Mouse (Mus musculus): ENCODE measurements around the gene Palm2. TPM values are rescaled to one million over a fixed set of nuclear protein-coding genes. Genes with fewer than 3 reads are reported as not detected.

Palm2 gene
- total RNA-seq, 1 experiment from 2014 or later, result 36.0 TPM

GRCm38 (mm10) chr4:57569711-57570110, 135.7 kb downstream of the Palm2 start:
- peak; percentile 75 for DNase-seq

GRCm38 (mm10) chr4:57570229-57570628, 136.2 kb downstream of the Palm2 start:
- peak; percentile 57 for DNase-seq

GRCm38 (mm10) chr4:57574181-57574580, 140.1 kb downstream of the Palm2 start:
- peak; percentile 54 for DNase-seq

GRCm38 (mm10) chr4:57574646-57575045, 140.6 kb downstream of the Palm2 start:
- DNase-seq, result peak; percentile 81

GRCm38 (mm10) chr4:57575686-57576085, 141.6 kb downstream of the Palm2 start:
- no peak for DNase-seq

- no peak for DNase-seq
Observed at GRCm38 (mm10) chr4:57576095-57576494, 142.0 kb downstream of the Palm2 start.

- no peak for DNase-seq
Observed at GRCm38 (mm10) chr4:57579683-57580082, 145.6 kb downstream of the Palm2 start.

- peak; percentile 51 for DNase-seq
Observed at GRCm38 (mm10) chr4:57585281-57585800, 151.3 kb downstream of the Palm2 start.

GRCm38 (mm10) chr4:57586933-57587658, 153.0 kb downstream of the Palm2 start:
- no peak for DNase-seq

- DNase-seq, result no peak
Observed at GRCm38 (mm10) chr4:57588356-57588755, 154.3 kb downstream of the Palm2 start.

GRCm38 (mm10) chr4:57592751-57593150, 158.7 kb downstream of the Palm2 start:
- no peak for DNase-seq

- peak; percentile 63 for DNase-seq
Observed at GRCm38 (mm10) chr4:57599946-57600345, 165.9 kb downstream of the Palm2 start.

- peak; percentile 80 for DNase-seq
Observed at GRCm38 (mm10) chr4:57600685-57601457, 166.8 kb downstream of the Palm2 start.

- DNase-seq, result no peak
Observed at GRCm38 (mm10) chr4:57601458-57601835, 167.4 kb downstream of the Palm2 start.

- no peak for DNase-seq
Observed at GRCm38 (mm10) chr4:57601903-57602617, 168.0 kb downstream of the Palm2 start.

- DNase-seq, result peak; percentile 64
Observed at GRCm38 (mm10) chr4:57606258-57606657, 172.2 kb downstream of the Palm2 start.

- peak; percentile 94 for DNase-seq
Observed at GRCm38 (mm10) chr4:57607247-57607942, 173.3 kb downstream of the Palm2 start.

- DNase-seq, result no peak
Observed at GRCm38 (mm10) chr4:57611303-57612077, 177.4 kb downstream of the Palm2 start.

GRCm38 (mm10) chr4:57612716-57613115, 178.7 kb downstream of the Palm2 start:
- peak; percentile 39 for DNase-seq

- DNase-seq, result no peak
Observed at GRCm38 (mm10) chr4:57614686-57615085, 180.6 kb downstream of the Palm2 start.

- no peak for DNase-seq
Observed at GRCm38 (mm10) chr4:57618743-57619142, 184.7 kb downstream of the Palm2 start.
